Mouse (Mus musculus) G1E-ER4 (cell line): ENCODE measurements around the gene Lck. TPM values are rescaled to one million over a fixed set of nuclear protein-coding genes. Genes with fewer than 3 reads are reported as not detected.

Source experiments
- GATA1 ChIP-seq: IDR thresholded peaks from one replicate; pipeline ENCODE4 v1.8.0; 2012; ENCODE audit warnings: low read length, inconsistent platforms
- polyA plus RNA-seq: library from polyadenylated mRNA; stranded (reverse); fragments of >175 nt; gene quantifications from 2 replicates; pipeline ENCODE4 v1.2.3, GENCODE M21; 2012

Gene Lck
- polyA plus RNA-seq, 1 experiment = 2.6 TPM

GRCm38 (mm10) chr4:129572236-129573092 is 977 bp downstream of the Lck start:
- no peak for TF ChIP-seq GATA1

GRCm38 (mm10) chr4:129571551-129572084 is 1.8 kb downstream of the Lck start:
- no peak for TF ChIP-seq GATA1

- no peak for TF ChIP-seq GATA1
Observed at GRCm38 (mm10) chr4:129570028-129570427, 3.4 kb downstream of the Lck start.

DNA sequence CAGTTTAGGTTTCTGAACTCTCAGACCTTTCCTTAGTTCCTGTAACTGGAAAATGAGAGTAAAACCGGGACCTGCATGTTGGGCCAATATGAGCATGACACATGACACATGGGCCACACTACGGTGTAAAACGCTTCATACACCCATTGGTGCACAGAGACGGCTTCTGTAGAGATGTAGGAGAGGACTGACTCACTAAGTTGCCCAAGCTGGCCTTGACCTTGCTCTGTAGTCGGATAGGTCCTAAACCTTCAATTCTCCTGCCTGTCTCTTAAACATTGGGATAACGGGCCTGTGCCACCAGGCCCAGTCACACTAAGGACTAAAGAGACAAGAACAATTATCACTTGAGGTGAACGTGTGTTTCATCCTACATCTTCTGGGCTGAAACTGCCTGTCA is 5.1 kb downstream of the Lck start:
- no peak for TF ChIP-seq GATA1

- no peak for TF ChIP-seq GATA1
Observed at GRCm38 (mm10) chr4:129565139-129565538, 8.3 kb downstream of the Lck start.

DNA sequence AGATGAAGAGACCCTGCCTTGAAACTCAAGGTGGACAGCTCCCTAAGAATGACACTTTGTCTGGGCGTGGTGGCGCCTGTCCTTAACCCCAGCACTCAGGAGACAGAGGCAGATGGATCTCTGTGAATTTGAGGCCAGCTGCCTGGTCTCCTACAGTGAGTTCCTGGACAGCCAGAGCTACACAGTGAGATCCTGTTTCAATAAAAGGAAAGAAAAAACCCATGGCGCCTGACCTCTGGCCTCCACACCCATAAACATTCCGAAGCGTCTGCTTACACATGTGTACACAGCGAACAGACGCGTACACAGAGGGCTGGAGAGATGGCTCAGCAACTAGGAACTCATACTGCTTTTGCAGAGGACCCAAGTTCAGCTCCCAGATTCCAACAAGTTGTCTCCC is 9.7 kb downstream of the Lck start:
- TF ChIP-seq GATA1 = no peak

DNA sequence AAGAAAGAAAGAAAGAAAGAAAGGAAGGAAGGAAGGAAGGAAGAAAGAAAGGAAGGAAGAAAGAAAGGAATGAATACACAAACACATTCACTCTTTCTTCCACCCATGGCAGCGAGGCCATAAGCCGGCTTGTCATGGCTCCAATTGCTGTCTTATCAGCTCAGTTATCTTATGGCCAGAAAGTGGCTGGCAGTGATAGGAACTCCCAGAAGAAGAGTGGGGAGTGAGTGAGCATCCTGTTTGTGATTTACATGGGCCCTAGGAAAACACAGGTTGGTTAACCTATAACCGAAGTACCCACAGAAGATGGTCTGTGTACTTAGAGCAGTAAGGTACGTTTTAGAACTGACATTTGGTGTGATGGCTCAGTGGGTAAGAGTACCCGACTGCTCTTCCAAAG is 12.3 kb downstream of the Lck start:
- no peak for TF ChIP-seq GATA1

- no peak for TF ChIP-seq GATA1
Observed at GRCm38 (mm10) chr4:129558321-129558955, 15.0 kb downstream of the Lck start.

GRCm38 (mm10) chr4:129557256-129557808 is 16.1 kb downstream of the Lck start:
- TF ChIP-seq GATA1 = peak; percentile 33

- TF ChIP-seq GATA1 = no peak
Observed at GRCm38 (mm10) chr4:129556532-129557223, 16.8 kb downstream of the Lck start.

DNA sequence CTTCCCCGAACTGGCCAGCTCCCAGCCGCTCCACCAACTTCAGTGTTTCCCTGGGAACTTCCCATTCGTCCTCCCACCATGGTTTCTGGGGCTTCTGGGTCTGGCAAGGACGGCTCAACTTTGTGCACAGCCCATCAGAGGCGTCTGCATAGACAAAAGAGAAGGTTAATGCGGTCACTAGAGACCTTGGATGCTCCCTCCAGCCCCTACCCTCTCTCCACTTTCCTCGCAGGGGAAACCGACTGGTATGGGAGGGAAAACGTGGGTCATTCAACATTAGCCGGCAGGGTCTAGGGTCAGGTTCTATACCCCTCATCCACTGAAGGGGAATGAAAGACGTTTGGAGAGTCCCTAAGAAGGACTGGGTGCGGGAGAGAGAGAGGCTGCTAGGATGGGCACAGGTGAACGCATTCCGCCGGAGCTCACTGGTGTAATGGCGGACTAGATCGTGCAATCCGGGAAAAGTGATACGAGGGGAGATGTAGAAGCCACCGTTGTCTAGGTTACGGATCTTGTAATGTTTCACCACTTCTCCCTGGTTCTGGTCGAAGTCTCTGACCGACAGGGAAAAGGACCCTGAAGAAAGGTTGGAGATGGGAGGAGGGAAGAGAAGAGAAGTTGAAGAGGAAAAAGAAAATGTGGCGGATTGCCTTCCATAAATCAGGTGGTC is 17.4 kb downstream of the Lck start:
- TF ChIP-seq GATA1 = no peak

DNA sequence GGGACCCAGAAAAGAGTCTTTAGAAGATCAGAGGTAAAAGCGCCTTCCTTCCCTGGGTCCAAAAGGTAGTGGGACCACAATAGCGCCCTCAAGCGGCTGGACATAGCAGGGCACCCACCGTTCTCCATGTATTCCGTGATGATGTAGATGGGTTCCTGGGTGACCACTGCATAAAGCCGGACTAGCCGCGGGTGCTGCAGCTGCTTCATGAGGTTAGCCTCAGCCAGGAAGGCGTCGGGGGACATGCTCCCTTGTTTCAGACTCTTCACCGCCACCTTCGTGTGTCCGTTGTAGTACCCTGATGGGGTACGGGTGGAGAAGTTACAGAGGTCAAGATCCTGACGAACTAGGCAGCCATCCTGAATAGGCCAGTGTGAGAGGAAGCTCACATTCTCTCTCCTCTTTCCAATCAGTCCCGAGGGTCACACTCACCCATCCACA is 18.0 kb downstream of the Lck start:
- no peak for TF ChIP-seq GATA1

DNA sequence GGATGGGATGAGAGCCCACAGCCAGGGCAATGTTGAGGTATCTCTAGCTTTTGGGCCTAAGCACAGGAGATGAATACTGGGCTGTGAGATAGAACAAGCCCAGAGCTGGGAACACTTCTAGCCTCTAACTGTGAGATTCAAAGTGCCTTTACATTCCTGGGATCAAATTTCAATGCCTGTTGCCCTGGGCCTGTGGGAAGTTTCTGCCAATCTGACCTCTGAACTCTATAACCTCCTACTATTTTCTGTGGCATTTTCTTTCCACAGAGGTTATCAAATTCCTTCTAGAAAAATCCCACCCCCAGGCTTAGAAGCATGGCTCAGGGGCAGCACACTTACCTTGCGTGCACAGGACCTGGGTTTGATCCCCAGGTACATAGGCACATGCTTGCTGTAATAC is 23.1 kb downstream of the Lck start:
- no peak for TF ChIP-seq GATA1

- no peak for TF ChIP-seq GATA1
Observed at GRCm38 (mm10) chr4:129549306-129549705, 24.1 kb downstream of the Lck start.

DNA sequence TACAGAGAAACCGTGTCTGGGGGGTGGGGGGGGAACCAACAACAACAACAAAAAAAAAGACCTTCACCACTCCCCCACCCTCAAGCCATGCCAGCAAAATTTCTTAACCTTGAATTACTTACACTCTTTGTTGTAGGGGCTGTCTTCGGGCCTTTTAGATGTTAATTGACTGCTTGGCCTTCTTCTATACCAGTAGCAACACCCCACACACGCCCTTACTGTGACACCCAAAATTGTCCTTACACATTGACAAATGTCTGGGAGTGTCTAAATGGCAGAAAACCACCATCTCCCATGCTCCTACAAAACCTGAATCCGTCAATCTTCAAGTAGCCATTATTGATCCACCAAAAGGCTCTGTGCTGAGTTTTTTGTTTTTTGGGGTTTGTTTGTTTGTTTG is 29.3 kb downstream of the Lck start:
- TF ChIP-seq GATA1 = no peak
